Mouse (Mus musculus): Measurements from ENCODE around the gene Kdm1a. TPM values are rescaled to one million over a fixed set of nuclear protein-coding genes. Genes with fewer than 3 reads are reported as not detected.

Kdm1a gene
- total RNA-seq, 1 experiment, result 124 TPM

- peak overlapping the region; percentile 53 for H3K27ac ChIP-seq (ENCODE audit: insufficient read depth, low read depth, low read length, poor library complexity, severe bottlenecking)
- no peak for DNase-seq (ENCODE audit: low read depth, low spot score)
- in situ Hi-C loops (cut with MboI; ENCODE audit: low sequenced_read_pairs in 2 of 2, unreplicated experiment in 2 of 2), result loop anchor here in 1 of 2 experiments (25.0 kb wide), 1 partner anchor 240 kb away; no protein-coding TSS in a partner anchor
- TF ChIP-seq CHD2 (IDR thresholded peaks at IDR 0.05; ENCODE audit: low read depth, low read length), result no peak
- 0 out of 2 replicates have a peak, but pooled peaks have one; percentile 19 for TF ChIP-seq HCFC1 (IDR thresholded peaks at IDR 0.05; ENCODE audit: borderline replicate concordance, insufficient read depth, low read length)
- no peak for TF ChIP-seq ZC3H11A (IDR thresholded peaks at IDR 0.05; ENCODE audit: borderline replicate concordance, low read depth, low read length)
- no peak for TF ChIP-seq ZNF384 (IDR thresholded peaks at IDR 0.05; ENCODE audit: low read depth, low read length)
- TF ChIP-seq MAFK (IDR thresholded peaks at IDR 0.05; ENCODE audit: insufficient read depth, low read depth, low read length), result no peak
- H3K9me3 ChIP-seq (ENCODE audit: control insufficient read depth, insufficient read depth, low read depth, low read length), result no peaks in the 10 kb centered on the region
- peaks cover 2 to 4% of the 10 kb centered on the region in 2 experiments; a peak in 3 of 4 replicates for H3K4me1 ChIP-seq (ENCODE audit: control insufficient read depth in 2 of 2, insufficient read depth in 2 of 2, low read length in 2 of 2, poor library complexity in 1 of 2)
- peak overlapping the region; percentile 95 for H3K9ac ChIP-seq (ENCODE audit: insufficient read depth, low read depth, low read length, poor library complexity, severe bottlenecking)
- H3K4me3 ChIP-seq (ENCODE audit: insufficient read depth in 1 of 2, low read depth in 1 of 2, low read length in 2 of 2, poor library complexity in 1 of 2, severe bottlenecking in 1 of 2), result peak overlapping the region; percentile 92 to 96
- no peaks in the 10 kb centered on the region for H3K36me3 ChIP-seq (ENCODE audit: control insufficient read depth, insufficient read depth, low read length, poor library complexity, severe bottlenecking)
Measured at GRCm38 (mm10) chr4:136602018-136602554, 437 bp downstream of the Kdm1a start.

GRCm38 (mm10) chr4:136601476-136601875 is 1.0 kb downstream of the Kdm1a start:
- H3K9me3 ChIP-seq (ENCODE audit: control insufficient read depth, insufficient read depth, low read depth, low read length), result no peaks in the 10 kb centered on the region
- no peak overlapping the region; the same call in 1 of the 2 replicates for H3K27ac ChIP-seq (ENCODE audit: insufficient read depth, low read depth, low read length, poor library complexity, severe bottlenecking)
- no peaks in the 10 kb centered on the region for H3K36me3 ChIP-seq (ENCODE audit: control insufficient read depth, insufficient read depth, low read length, poor library complexity, severe bottlenecking)
- peak overlapping the region; percentile 92 to 96 for H3K4me3 ChIP-seq (ENCODE audit: insufficient read depth in 1 of 2, low read depth in 1 of 2, low read length in 2 of 2, poor library complexity in 1 of 2, severe bottlenecking in 1 of 2)
- no peak for TF ChIP-seq HCFC1 (IDR thresholded peaks at IDR 0.05; ENCODE audit: borderline replicate concordance, insufficient read depth, low read length)
- no peak for TF ChIP-seq MAFK (IDR thresholded peaks at IDR 0.05; ENCODE audit: insufficient read depth, low read depth, low read length)
- no peak for TF ChIP-seq CHD2 (IDR thresholded peaks at IDR 0.05; ENCODE audit: low read depth, low read length)
- DNase-seq (ENCODE audit: low read depth, low spot score), result no peak
- H3K4me1 ChIP-seq (ENCODE audit: control insufficient read depth in 2 of 2, insufficient read depth in 2 of 2, low read length in 2 of 2, poor library complexity in 1 of 2), result peaks cover 2 to 4% of the 10 kb centered on the region in 2 experiments; a peak in 3 of 4 replicates
- peak overlapping the region; percentile 95; the same call in 1 of the 2 replicates for H3K9ac ChIP-seq (ENCODE audit: insufficient read depth, low read depth, low read length, poor library complexity, severe bottlenecking)
- in situ Hi-C loops (cut with MboI; ENCODE audit: low sequenced_read_pairs in 2 of 2, unreplicated experiment in 2 of 2), result loop anchor here in 1 of 2 experiments (25.0 kb wide), 1 partner anchor 239 kb away; no protein-coding TSS in a partner anchor

- H3K9ac ChIP-seq (ENCODE audit: insufficient read depth, low read depth, low read length, poor library complexity, severe bottlenecking), result peak overlapping the region; percentile 16; the same call in 1 of the 2 replicates
- in situ Hi-C loops (cut with MboI; ENCODE audit: low sequenced_read_pairs in 2 of 2, unreplicated experiment in 2 of 2), result loop anchor here in 1 of 2 experiments (25.0 kb wide), 1 partner anchor 238 kb away; no protein-coding TSS in a partner anchor
Measured at GRCm38 (mm10) chr4:136600536-136600935, 2.0 kb downstream of the Kdm1a start.

GRCm38 (mm10) chr4:136599869-136600268 is 2.7 kb downstream of the Kdm1a start:
- in situ Hi-C loops (cut with MboI; ENCODE audit: low sequenced_read_pairs in 2 of 2, unreplicated experiment in 2 of 2), result loop anchor here in 1 of 2 experiments (25.0 kb wide), 1 partner anchor 238 kb away; no protein-coding TSS in a partner anchor
- peaks cover 4 to 5% of the 10 kb centered on the region in 2 experiments for H3K4me1 ChIP-seq (ENCODE audit: control insufficient read depth in 2 of 2, insufficient read depth in 2 of 2, low read length in 2 of 2, poor library complexity in 1 of 2)
- peak overlapping the region; percentile 17 to 30; a peak in 2 of 4 replicates for H3K4me3 ChIP-seq (ENCODE audit: insufficient read depth in 1 of 2, low read depth in 1 of 2, low read length in 2 of 2, poor library complexity in 1 of 2, severe bottlenecking in 1 of 2)
- H3K9me3 ChIP-seq (ENCODE audit: control insufficient read depth, insufficient read depth, low read depth, low read length), result no peaks in the 10 kb centered on the region
- TF ChIP-seq MAFK (IDR thresholded peaks at IDR 0.05; ENCODE audit: insufficient read depth, low read depth, low read length) (no peak), ZNF384 (IDR thresholded peaks at IDR 0.05; ENCODE audit: low read depth, low read length) (no peak), CHD2 (IDR thresholded peaks at IDR 0.05; ENCODE audit: low read depth, low read length) (no peak), ZC3H11A (IDR thresholded peaks at IDR 0.05; ENCODE audit: borderline replicate concordance, low read depth, low read length) (no peak), HCFC1 (IDR thresholded peaks at IDR 0.05; ENCODE audit: borderline replicate concordance, insufficient read depth, low read length) (no peak)
- H3K27ac ChIP-seq (ENCODE audit: insufficient read depth, low read depth, low read length, poor library complexity, severe bottlenecking), result no peak overlapping the region
- no peak overlapping the region for H3K9ac ChIP-seq (ENCODE audit: insufficient read depth, low read depth, low read length, poor library complexity, severe bottlenecking)
- no peaks in the 10 kb centered on the region for H3K36me3 ChIP-seq (ENCODE audit: control insufficient read depth, insufficient read depth, low read length, poor library complexity, severe bottlenecking)
- DNase-seq (ENCODE audit: low read depth, low spot score), result no peak

More at GRCm38 (mm10) chr4:136600536-136600935, 2.0 kb downstream of the Kdm1a start:
- Histone ChIP-seq H3K4me3 (ENCODE audit: insufficient read depth in 1 of 2, low read depth in 1 of 2, low read length in 2 of 2, poor library complexity in 1 of 2, severe bottlenecking in 1 of 2) (peak overlapping the region; percentile 22 to 92; a peak in 3 of 4 replicates), H3K36me3 (ENCODE audit: control insufficient read depth, insufficient read depth, low read length, poor library complexity, severe bottlenecking) (no peaks in the 10 kb centered on the region), H3K4me1 (ENCODE audit: control insufficient read depth in 2 of 2, insufficient read depth in 2 of 2, low read length in 2 of 2, poor library complexity in 1 of 2) (peaks cover 2 to 4% of the 10 kb centered on the region in 2 experiments; a peak in 3 of 4 replicates), H3K9me3 (ENCODE audit: control insufficient read depth, insufficient read depth, low read depth, low read length) (no peaks in the 10 kb centered on the region), H3K27ac (ENCODE audit: insufficient read depth, low read depth, low read length, poor library complexity, severe bottlenecking) (no peak overlapping the region)
- DNase-seq (ENCODE audit: low read depth, low spot score), result no peak
- no peak for TF ChIP-seq MAFK (IDR thresholded peaks at IDR 0.05; ENCODE audit: insufficient read depth, low read depth, low read length)
- TF ChIP-seq CHD2 (IDR thresholded peaks at IDR 0.05; ENCODE audit: low read depth, low read length), result no peak
- TF ChIP-seq ZC3H11A (IDR thresholded peaks at IDR 0.05; ENCODE audit: borderline replicate concordance, low read depth, low read length), result no peak

All from ES-E14 (cell line).